Mouse (Mus musculus) cortical plate, adult 2 months (tissue): Measurements from ENCODE around the gene Aoc2. TPM values are rescaled to one million over a fixed set of nuclear protein-coding genes. Genes with fewer than 3 reads are reported as not detected.
A peak's percentile ranks its signal among the peaks of the same experiment; 100 is the strongest.
"Not testable (repeated sequence)": the region's sequence is repeated elsewhere in the genome, so short reads cannot be mapped to it uniquely, and the experiment has no call there.

Experiments
- H3K27ac ChIP-seq: fragments of 200-500 bp; 2 replicates; pipeline ENCODE4 v1.5.1; 2012; ENCODE audit warnings: low read length, control low read depth, inconsistent platforms; ENCODE audit not compliant: insufficient read depth
- H3K4me1 ChIP-seq: fragments of 200-500 bp; 2 replicates; pipeline ENCODE4 v1.6.1; 2011; ENCODE audit warnings: low read length; ENCODE audit not compliant: control insufficient read depth, insufficient read depth
- H3K4me3 ChIP-seq: fragments of 200-500 bp; 2 replicates; pipeline ENCODE4 v1.5.1; 2011; ENCODE audit warnings: mild to moderate bottlenecking, low read length, control low read depth; ENCODE audit not compliant: insufficient read depth
- CTCF ChIP-seq: fragments of 200-500 bp; IDR thresholded peaks from 2 replicates; pipeline ENCODE4 v1.5.1; 2011; ENCODE audit warnings: mild to moderate bottlenecking, control low read depth, low read length; ENCODE audit not compliant: insufficient read depth; ENCODE audit errors: extremely low read depth
- POLR2A ChIP-seq: fragments of 200-500 bp; IDR thresholded peaks from 2 replicates; pipeline ENCODE4 v1.6.1; 2011; ENCODE audit warnings: mild to moderate bottlenecking, low read length, control low read depth; ENCODE audit not compliant: insufficient read depth; ENCODE audit errors: extremely low read depth
- polyA plus RNA-seq: library from polyadenylated mRNA; depleted of rRNA; stranded (reverse); fragments of >200 nt; gene quantifications from 2 replicates; pipeline ENCODE4 v1.2.3, GENCODE M21; 2012

Aoc2 gene
- polyA plus RNA-seq, 1 experiment = 4.0 TPM

DNA sequence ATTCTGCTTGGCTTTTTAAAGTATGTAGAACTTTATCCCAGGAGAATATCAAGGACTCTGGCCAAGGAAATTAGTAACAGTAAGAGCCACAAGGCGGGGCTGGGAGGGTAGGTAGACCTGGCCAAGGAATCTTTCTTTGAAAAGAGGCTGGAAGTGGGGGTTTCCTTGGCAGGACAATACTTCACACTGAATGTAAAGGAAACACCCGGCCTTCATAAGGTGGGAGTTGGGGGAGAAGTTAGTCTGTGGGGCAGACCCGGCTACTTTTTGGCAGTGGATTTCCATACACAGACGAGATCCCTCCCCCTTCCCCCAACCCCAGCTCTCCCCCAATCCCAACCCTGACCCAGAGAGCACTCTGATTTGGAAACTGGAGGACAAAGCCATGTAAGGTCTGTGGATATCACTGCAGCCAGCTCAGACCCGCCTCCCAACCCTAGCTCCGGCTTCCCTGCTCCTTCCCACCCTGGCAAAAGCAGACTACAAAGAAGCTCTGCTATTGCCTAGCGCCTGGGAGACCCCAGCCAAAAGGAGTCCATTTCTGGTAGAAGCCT, 5.6 kb downstream of the Aoc2 start, which contains the start of gene Aoc3:
Aoc3 (plus strand) TSS at position 235 of the 554 bp plus-strand sequence.
- no peaks in the 10 kb centered on the region for H3K4me1 ChIP-seq
- H3K27ac ChIP-seq = no peak within 1 kb of the TSS
- no peak within 1 kb of the TSS for H3K4me3 ChIP-seq
- TF ChIP-seq POLR2A = no peak
- no peak for TF ChIP-seq CTCF

DNA sequence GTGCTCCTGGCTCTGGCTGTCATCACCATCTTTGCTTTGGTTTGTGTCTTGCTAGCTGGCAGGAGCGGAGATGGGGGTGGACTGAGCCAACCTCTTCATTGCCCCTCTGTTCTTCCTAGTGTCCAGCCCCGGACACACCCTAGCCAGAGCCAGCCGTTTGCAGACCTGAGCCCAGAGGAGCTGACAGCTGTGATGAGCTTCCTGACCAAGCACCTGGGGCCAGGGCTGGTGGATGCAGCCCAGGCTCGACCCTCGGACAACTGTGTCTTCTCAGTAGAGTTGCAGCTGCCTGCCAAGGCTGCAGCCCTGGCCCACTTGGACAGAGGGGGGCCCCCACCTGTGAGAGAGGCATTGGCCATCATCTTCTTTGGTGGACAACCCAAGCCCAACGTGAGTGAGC, 6.1 kb downstream of the Aoc2 start:
- H3K4me1 ChIP-seq, H3K27ac ChIP-seq, H3K4me3 ChIP-seq: not testable (repeated sequence)

DNA sequence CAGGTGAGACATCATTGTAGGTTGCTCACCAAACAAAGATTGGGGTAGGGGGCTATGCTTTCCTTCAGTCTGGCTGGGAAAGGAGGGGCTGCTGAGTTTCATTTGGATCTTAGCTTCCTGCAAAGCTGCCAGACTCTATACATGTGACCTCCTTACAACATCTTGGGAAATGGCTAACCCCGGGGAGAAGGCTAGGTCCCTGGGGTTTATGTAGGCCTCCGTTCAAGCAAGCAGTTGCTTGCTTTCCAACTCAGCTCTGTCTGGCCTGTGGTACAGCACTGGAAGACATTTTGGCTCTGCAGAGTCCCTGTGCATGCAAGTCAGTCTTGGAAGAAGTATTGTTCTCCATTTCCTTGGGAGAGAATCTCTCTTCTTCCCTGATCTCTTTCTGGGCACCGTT, 7.7 kb downstream of the Aoc2 start:
- H3K27ac ChIP-seq = no peak overlapping the region
- TF ChIP-seq POLR2A = no peak
- TF ChIP-seq CTCF = no peak
- no peak overlapping the region for H3K4me3 ChIP-seq
- H3K4me1 ChIP-seq = no peaks in the 10 kb centered on the region

DNA sequence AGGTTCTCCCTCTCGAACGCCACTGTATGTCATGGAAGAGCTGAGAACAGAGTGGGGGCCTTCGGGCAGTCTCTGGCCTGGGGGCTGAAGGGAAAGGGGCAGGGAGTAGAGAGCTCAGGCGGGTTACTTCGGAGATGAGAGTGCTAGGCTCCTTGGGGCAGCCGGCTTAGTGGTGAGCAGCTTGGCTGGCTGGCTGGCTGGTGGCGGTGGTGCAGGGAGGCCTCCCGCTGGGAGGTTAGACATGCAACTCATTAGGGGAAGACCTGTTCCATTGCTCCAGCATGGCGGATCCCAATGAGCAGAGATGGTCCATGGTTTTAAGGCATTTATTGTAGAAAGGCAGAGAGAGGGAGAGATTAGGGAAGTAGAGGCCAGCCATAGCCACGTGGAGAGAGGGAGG, 9.2 kb downstream of the Aoc2 start:
- TF ChIP-seq POLR2A = no peak
- TF ChIP-seq CTCF = no peak
- Histone ChIP-seq H3K4me1 (peaks cover 2% of the 10 kb centered on the region; the same call in 1 of the 2 replicates), H3K27ac (no peak overlapping the region)

DNA sequence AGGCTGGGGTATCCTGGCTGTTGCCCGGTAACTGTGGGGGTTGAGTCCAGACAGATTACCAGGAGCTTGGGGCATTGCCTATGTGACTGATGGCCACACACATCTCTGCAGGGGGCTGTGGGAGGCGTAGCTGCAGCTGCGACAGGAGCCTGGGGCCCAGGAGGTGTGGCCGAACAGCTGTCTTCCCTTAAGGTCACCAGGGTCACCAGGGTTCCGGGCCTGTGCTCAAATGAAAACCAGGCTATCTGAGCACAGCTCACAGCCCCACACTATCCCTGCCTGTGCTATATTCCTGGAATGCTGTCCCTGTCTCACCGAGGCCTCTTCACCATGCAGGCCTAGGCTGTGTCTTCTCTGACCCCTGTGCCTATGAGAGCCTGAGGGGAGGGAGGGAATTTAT, 9.7 kb downstream of the Aoc2 start:
- Histone ChIP-seq H3K27ac (no peak overlapping the region), H3K4me1 (peaks cover 2% of the 10 kb centered on the region; the same call in 1 of the 2 replicates), H3K4me3 (no peak overlapping the region)
- no peak for TF ChIP-seq POLR2A
- TF ChIP-seq CTCF = no peak

More for the DNA sequence above, 9.2 kb downstream of the Aoc2 start:
- H3K4me3 ChIP-seq = no peak overlapping the region

DNA sequence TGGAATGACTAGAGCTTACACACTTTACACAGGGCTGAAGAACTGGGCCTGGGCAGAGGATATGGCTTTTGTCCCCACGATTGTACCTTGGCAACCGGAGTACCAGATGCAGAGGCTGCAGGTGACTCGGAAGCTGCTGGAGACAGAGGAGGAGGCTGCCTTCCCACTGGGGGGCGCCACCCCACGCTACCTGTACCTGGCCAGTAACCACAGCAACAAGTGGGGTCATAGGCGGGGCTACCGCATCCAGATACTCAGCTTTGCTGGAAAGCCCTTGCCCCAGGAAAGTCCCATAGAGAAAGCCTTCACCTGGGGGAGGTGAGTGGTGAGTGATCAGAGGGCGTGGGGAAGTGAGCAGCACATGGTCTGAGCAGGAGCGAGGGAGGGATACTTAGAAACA, 10.8 kb downstream of the Aoc2 start:
- H3K27ac ChIP-seq = no peak overlapping the region

DNA sequence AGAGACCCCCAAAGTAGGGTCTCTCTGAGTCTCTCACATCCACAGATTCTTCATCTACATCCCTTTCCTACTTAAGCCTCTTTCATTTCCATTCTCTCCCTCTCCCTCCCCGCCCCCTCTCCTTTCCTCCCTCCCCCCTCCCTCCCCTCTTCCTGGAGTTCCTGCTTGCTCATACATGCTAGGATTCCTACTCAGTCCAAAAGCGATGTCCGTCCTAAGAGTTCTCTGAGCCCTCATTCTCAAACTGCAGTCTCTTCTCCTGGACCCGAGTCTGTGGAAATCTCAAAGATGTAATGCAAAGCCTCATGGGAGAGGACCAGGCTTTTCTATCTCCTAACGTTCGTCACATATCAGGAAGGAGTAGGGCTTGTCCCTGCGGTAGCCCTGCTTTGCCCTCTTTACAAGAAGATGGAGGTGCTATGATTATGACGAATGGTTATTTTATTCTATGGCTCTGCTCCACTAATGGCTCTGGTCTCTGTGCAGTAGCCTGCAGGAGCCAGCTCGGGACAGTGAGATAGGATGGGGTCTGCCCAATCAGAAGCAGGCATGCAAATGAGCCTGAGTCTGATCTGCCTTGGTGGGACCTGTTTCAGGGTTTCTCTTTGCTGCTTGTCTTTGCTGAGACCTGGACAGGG, 13.4 kb downstream of the Aoc2 start:
- Histone ChIP-seq H3K4me3 (0 out of 2 replicates have a peak overlapping the region, but pooled peaks have one; percentile 11), H3K4me1 (peaks cover 2% of the 10 kb centered on the region; the same call in 1 of the 2 replicates), H3K27ac (no peak overlapping the region)
- TF ChIP-seq POLR2A = no peak
- no peak for TF ChIP-seq CTCF

More for the DNA sequence above, 10.8 kb downstream of the Aoc2 start:
- no peak overlapping the region for H3K4me3 ChIP-seq
- no peak for TF ChIP-seq CTCF
- TF ChIP-seq POLR2A = no peak
- H3K4me1 ChIP-seq = peaks cover 2% of the 10 kb centered on the region; the same call in 1 of the 2 replicates

DNA sequence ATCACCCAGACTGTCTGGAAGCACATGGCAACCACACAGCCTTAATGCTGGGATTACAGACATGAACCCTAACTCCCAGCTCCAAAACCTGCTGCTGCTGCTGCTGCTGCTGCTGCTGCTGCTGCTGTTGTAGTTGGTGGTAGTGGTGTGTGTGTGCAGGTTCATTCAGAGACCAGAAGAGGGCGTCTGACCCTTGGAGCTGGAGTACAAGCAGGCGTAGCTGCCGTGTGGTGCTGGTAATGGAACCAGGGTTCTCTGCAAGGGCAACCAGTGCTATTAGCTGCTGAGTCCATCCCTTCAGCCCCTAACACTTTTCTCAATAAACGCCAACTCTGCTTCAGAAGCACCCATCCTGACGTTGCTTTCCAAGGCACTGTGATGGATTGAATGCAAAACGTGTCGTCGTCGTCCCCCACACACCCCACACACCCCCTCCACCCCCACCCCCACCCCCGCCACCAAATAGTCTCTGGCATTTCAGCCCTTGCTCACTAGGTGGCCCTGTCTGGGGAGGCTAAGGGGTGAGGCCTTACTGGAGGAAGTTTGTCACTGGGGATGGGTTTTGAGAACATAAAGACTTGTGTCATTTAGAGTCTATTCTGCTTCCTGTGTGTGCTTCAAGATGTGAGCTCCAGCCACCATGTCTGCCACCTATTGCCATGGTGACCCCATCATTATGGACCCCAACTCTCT, 22.4 kb downstream of the Aoc2 start:
- H3K4me1 ChIP-seq = no peaks in the 10 kb centered on the region
- no peak for TF ChIP-seq CTCF
- TF ChIP-seq POLR2A = no peak

DNA sequence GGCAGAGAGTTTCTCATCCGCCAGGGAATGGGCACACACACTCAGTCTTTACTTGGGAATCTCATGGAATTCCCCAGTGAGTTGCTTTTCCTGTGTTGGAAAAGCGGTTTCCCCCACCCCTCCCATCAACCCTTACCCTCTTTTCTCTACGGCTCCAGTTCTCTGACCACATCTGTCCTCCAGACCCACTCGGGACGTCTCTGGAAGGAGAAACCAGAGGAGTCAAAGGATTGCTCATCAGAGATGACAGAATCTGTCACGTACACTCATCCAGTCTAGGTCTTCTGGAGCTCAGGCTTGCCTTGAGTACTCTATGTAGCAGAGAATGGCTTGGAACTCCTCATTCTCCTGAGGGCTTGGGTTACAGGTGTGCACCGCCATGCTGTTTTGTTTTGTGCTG, 23.9 kb downstream of the Aoc2 start:
- Histone ChIP-seq H3K4me1 (no peaks in the 10 kb centered on the region), H3K4me3 (no peak overlapping the region), H3K27ac (no peak overlapping the region)
- no peak for TF ChIP-seq POLR2A
- no peak for TF ChIP-seq CTCF

More for the DNA sequence above, 22.4 kb downstream of the Aoc2 start:
- no peak overlapping the region for H3K4me3 ChIP-seq
- H3K27ac ChIP-seq = no peak overlapping the region

DNA sequence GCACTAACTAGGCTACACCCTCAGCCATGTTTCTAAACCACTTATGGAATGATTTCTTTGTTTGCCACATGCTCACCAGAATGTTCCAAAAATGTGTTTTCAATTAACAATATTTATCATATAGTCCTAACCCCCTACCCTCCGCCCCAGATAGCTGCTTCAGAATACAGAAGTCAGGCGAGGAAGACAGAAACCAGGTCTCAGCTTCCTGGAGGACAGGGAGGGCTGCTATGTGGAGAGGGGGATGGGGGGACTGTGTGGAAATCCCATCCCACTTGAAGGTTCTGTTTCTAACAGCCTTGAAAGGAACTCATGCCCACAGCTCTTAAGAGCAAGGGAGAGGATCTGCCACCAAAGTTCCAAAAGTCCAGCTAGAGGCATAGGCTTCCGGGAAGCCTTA, 24.4 kb downstream of the Aoc2 start:
- TF ChIP-seq CTCF (no peak), POLR2A (no peak)
- Histone ChIP-seq H3K4me3 (no peak overlapping the region), H3K27ac (no peak overlapping the region), H3K4me1 (no peaks in the 10 kb centered on the region)
